Mouse (Mus musculus) bone marrow, adult 2 months (tissue): ENCODE results near the gene Mrpl53. TPM values are rescaled to one million over a fixed set of nuclear protein-coding genes. Genes with fewer than 3 reads are reported as not detected.

ENCODE experiments used
- H3K27ac ChIP-seq: fragments of 200-500 bp; 2 replicates; pipeline ENCODE4 v1.5.1; 2012; ENCODE audit warnings: low read depth, mild to moderate bottlenecking, control low read depth, inconsistent platforms, low read length; ENCODE audit not compliant: control insufficient read depth, poor library complexity, insufficient read depth
- H3K4me1 ChIP-seq: fragments of 200-500 bp; 2 replicates; pipeline ENCODE4 v1.6.1; 2011; ENCODE audit warnings: low read length; ENCODE audit not compliant: control insufficient read depth, insufficient read depth
- H3K4me3 ChIP-seq: fragments of 200-500 bp; replicated peaks from 2 replicates; pipeline ENCODE3; 2011; ENCODE audit warnings: mild to moderate bottlenecking, low read depth, low read length, control low read depth; ENCODE audit not compliant: control insufficient read depth
- CTCF ChIP-seq: fragments of 200-500 bp; IDR thresholded peaks from 2 replicates; pipeline ENCODE4 v1.5.1; 2011; ENCODE audit warnings: low read length, control low read depth; ENCODE audit not compliant: control insufficient read depth, insufficient read depth
- POLR2A ChIP-seq: fragments of 200-500 bp; IDR thresholded peaks from 2 replicates; pipeline ENCODE4 v1.6.1; 2011; ENCODE audit warnings: low read depth, mild to moderate bottlenecking, control low read depth, low read length, borderline replicate concordance; ENCODE audit not compliant: control insufficient read depth
- WGBS: fragments of 180-500 bp; shearing (Covaris S2); methylation state at CpG from one replicate; pipeline ENCODE4 v1.1.7; 2018; 5-methylcytosine and 5-hydroxymethylcytosine counted together
- polyA plus RNA-seq: library from polyadenylated mRNA; stranded (reverse); fragments of >200 nt; gene quantifications from 2 replicates; pipeline ENCODE4 v1.2.4, GENCODE M21; 2011; ENCODE audit warnings: low replicate concordance; ENCODE audit not compliant: missing spikeins, insufficient read depth, insufficient read length

Mrpl53 gene
- polyA plus RNA-seq, 1 experiment, result 49.7 TPM

GRCm38 (mm10) chr6:83104158-83104557 lies 4.7 kb upstream of the Mrpl53 start:
- no peak overlapping the region for H3K27ac ChIP-seq
- H3K4me1 ChIP-seq, result no peaks in the 10 kb centered on the region; the same call in 1 of the 2 replicates
- H3K4me3 ChIP-seq, result no peak overlapping the region
- no peak for TF ChIP-seq POLR2A
- TF ChIP-seq CTCF, result no peak
- WGBS, result 87% methylated on average over 4 of the region's 4 CpGs

- H3K27ac ChIP-seq, result no peak overlapping the region
These were observed 1.1 kb upstream of the Mrpl53 start for GRCm38 (mm10) chr6:83107566-83108400.

GRCm38 (mm10) chr6:83111510-83112136 lies 2.8 kb downstream of the Mrpl53 start:
- Histone ChIP-seq H3K27ac (no peak overlapping the region), H3K4me1 (peaks cover 2% of the 10 kb centered on the region; the same call in 1 of the 2 replicates), H3K4me3 (no peak overlapping the region)
- 62% methylated on average over 4 of the region's 4 CpGs for WGBS
- TF ChIP-seq POLR2A (no peak), CTCF (no peak)

More at GRCm38 (mm10) chr6:83107566-83108400, 1.1 kb upstream of the Mrpl53 start:
- 47% methylated on average over 13 of the region's 13 CpGs for WGBS
- no peak for TF ChIP-seq POLR2A
- peak; percentile 94 for TF ChIP-seq CTCF
- Histone ChIP-seq H3K4me3 (no peak overlapping the region), H3K4me1 (no peaks in the 10 kb centered on the region; the same call in 1 of the 2 replicates)

GRCm38 (mm10) chr6:83115011-83115671 lies 6.3 kb downstream of the Mrpl53 start, which contains the start of gene Mogs:
Gene Mogs, plus strand, starts transcription at chr6:83115496.
- Histone ChIP-seq H3K4me1 (peaks cover 6% of the 10 kb centered on the region; the same call in 1 of the 2 replicates), H3K27ac (peak within 1 kb of the TSS; percentile 81), H3K4me3 (peak within 1 kb of the TSS; percentile 84)
- WGBS, result under 1% methylated on average over 55 of the region's 58 CpGs
- peak; percentile 48 for TF ChIP-seq CTCF
- TF ChIP-seq POLR2A, result peak; percentile 96

GRCm38 (mm10) chr6:83115682-83116372 lies 7.0 kb downstream of the Mrpl53 start:
- H3K27ac ChIP-seq, result peak overlapping the region; percentile 81
- peaks cover 6% of the 10 kb centered on the region; the same call in 1 of the 2 replicates for H3K4me1 ChIP-seq
- peak overlapping the region; percentile 84 for H3K4me3 ChIP-seq
- WGBS, result 1% methylated on average over 44 of the region's 48 CpGs
- TF ChIP-seq POLR2A (no peak), CTCF (no peak)

- Histone ChIP-seq H3K27ac (no peak overlapping the region), H3K4me1 (peaks cover 6% of the 10 kb centered on the region; the same call in 1 of the 2 replicates), H3K4me3 (peak overlapping the region; percentile 84)
- no peak for TF ChIP-seq POLR2A
- no peak for TF ChIP-seq CTCF
- 77% methylated on average over 11 of the region's 11 CpGs for WGBS
These were observed 7.7 kb downstream of the Mrpl53 start for GRCm38 (mm10) chr6:83116373-83117164.

- no peak for TF ChIP-seq POLR2A
- WGBS, result 79% methylated on average over 4 of the region's 4 CpGs
- Histone ChIP-seq H3K4me3 (no peak overlapping the region), H3K27ac (no peak overlapping the region), H3K4me1 (peaks cover 6% of the 10 kb centered on the region; the same call in 1 of the 2 replicates)
These were observed 8.3 kb downstream of the Mrpl53 start for GRCm38 (mm10) chr6:83117165-83117438.

- 91% methylated on average over 13 of the region's 13 CpGs for WGBS
- H3K27ac ChIP-seq, result no peak overlapping the region
- H3K4me1 ChIP-seq, result peaks cover 6% of the 10 kb centered on the region; the same call in 1 of the 2 replicates
- no peak for TF ChIP-seq CTCF
- TF ChIP-seq POLR2A, result no peak
- H3K4me3 ChIP-seq, result no peak overlapping the region
These were observed 8.8 kb downstream of the Mrpl53 start for GRCm38 (mm10) chr6:83117616-83118015.
